Mouse (Mus musculus) liver, adult 2 months (tissue): ENCODE measurements around the gene Ctc1. TPM values are rescaled to one million over a fixed set of nuclear protein-coding genes. Genes with fewer than 3 reads are reported as not detected.

Experiments
- DNase-seq: peaks from one replicate; pipeline ENCODE4 v3.0.0-alpha.2; 2011; ENCODE audit warnings: low read depth, low spot score; ENCODE audit errors: extremely low read depth
- H3K27ac ChIP-seq: fragments of 200-500 bp; replicated peaks from 2 replicates; pipeline ENCODE4 v1.5.1; 2012; ENCODE audit warnings: low read depth, mild to moderate bottlenecking, control low read depth, inconsistent platforms, low read length; ENCODE audit not compliant: insufficient read depth
- H3K27me3 ChIP-seq: fragments of 200-500 bp; 2 replicates; pipeline ENCODE4 v1.6.1; 2012; ENCODE audit warnings: mild to moderate bottlenecking, moderate library complexity, low read length, inconsistent platforms; ENCODE audit not compliant: control insufficient read depth, insufficient read depth
- H3K36me3 ChIP-seq: fragments of 200-500 bp; 2 replicates; pipeline ENCODE4 v1.6.1; 2012; ENCODE audit warnings: low read length, inconsistent platforms; ENCODE audit not compliant: control insufficient read depth, insufficient read depth
- H3K4me1 ChIP-seq: fragments of 200-500 bp; 2 replicates; pipeline ENCODE4 v1.6.1; 2011; ENCODE audit warnings: low read length; ENCODE audit not compliant: control insufficient read depth, insufficient read depth
- H3K4me3 ChIP-seq: fragments of 200-500 bp; 2 replicates; pipeline ENCODE4 v1.5.1; 2011; ENCODE audit warnings: low read depth, mild to moderate bottlenecking, control low read depth, low read length, moderate library complexity; ENCODE audit not compliant: insufficient read depth
- H3K79me2 ChIP-seq: fragments of 200-500 bp; 2 replicates; pipeline ENCODE4 v1.6.1; 2012; ENCODE audit warnings: inconsistent platforms, mild to moderate bottlenecking, low read length, moderate library complexity; ENCODE audit not compliant: control insufficient read depth, insufficient read depth
- H3K9ac ChIP-seq: fragments of 200-500 bp; 2 replicates; pipeline ENCODE4 v1.6.1; 2012; ENCODE audit warnings: low read depth, mild to moderate bottlenecking, control low read depth, inconsistent platforms, low read length
- CTCF ChIP-seq: fragments of 200-500 bp; IDR thresholded peaks from 2 replicates; pipeline ENCODE4 v1.5.1; 2011; ENCODE audit warnings: low read depth, low read length, control low read depth
- POLR2A ChIP-seq: fragments of 200-500 bp; IDR thresholded peaks from 2 replicates; pipeline ENCODE4 v1.6.1; 2011; ENCODE audit warnings: low read length, control low read depth; ENCODE audit not compliant: insufficient read depth; ENCODE audit errors: extremely low read depth
- WGBS: fragments of 180-500 bp; shearing (Covaris S2); methylation state at CpG from one replicate; pipeline ENCODE4 v1.1.7; 2018; 5-methylcytosine and 5-hydroxymethylcytosine counted together
- polyA plus RNA-seq: library from polyadenylated mRNA; depleted of rRNA; stranded (reverse); fragments of >200 nt; gene quantifications from 2 replicates; pipeline ENCODE4 v1.2.3, GENCODE M21; 2012
- total RNA-seq: library from RNA; depleted of rRNA; stranded (reverse); fragments of >200 nt; gene quantifications from 2 replicates; pipeline ENCODE4 v1.2.3, GENCODE M21; 2014

Ctc1 gene
- total and polyA plus RNA-seq, 2 experiments: 2.6 to 12.5 TPM

- Histone ChIP-seq H3K27ac (peak overlapping the region; percentile 36), H3K9ac (peak overlapping the region; percentile 47), H3K27me3 (no peaks in the 10 kb centered on the region), H3K79me2 (no peaks in the 10 kb centered on the region), H3K36me3 (no peaks in the 10 kb centered on the region), H3K4me1 (peaks cover 24% of the 10 kb centered on the region), H3K4me3 (peak overlapping the region; percentile 47)
- WGBS: 1% methylated on average over 34 of the region's 34 CpGs
- DNase-seq: peak; percentile 83
- no peak for TF ChIP-seq POLR2A
- TF ChIP-seq CTCF: no peak
Observed at GRCm38 (mm10) chr11:69037231-69038061, 21.7 kb downstream of the Ctc1 start.

GRCm38 (mm10) chr11:69038173-69038572 is 22.5 kb downstream of the Ctc1 start:
- Histone ChIP-seq H3K4me1 (peaks cover 24% of the 10 kb centered on the region), H3K79me2 (no peaks in the 10 kb centered on the region), H3K27me3 (no peaks in the 10 kb centered on the region), H3K36me3 (no peaks in the 10 kb centered on the region), H3K27ac (no peak overlapping the region), H3K9ac (no peak overlapping the region), H3K4me3 (no peak overlapping the region)
- DNase-seq: no peak
- TF ChIP-seq POLR2A: no peak
- no peak for TF ChIP-seq CTCF
- WGBS: 82% methylated on average over 5 of the region's 5 CpGs

- Histone ChIP-seq H3K9ac (peak within 1 kb of the TSS; percentile 50), H3K27ac (no peak within 1 kb of the TSS), H3K4me1 (peaks cover 2% of the 10 kb centered on the region), H3K27me3 (no peaks in the 10 kb centered on the region), H3K79me2 (no peaks in the 10 kb centered on the region), H3K36me3 (no peaks in the 10 kb centered on the region), H3K4me3 (peak within 1 kb of the TSS; percentile 72)
- TF ChIP-seq POLR2A (no peak), CTCF (no peak)
- peak; percentile 75 for DNase-seq
- WGBS: under 1% methylated on average over 54 of the region's 54 CpGs
Observed at GRCm38 (mm10) chr11:69045531-69046394, 30.1 kb downstream of the Ctc1 start, which contains the start of gene Aurkb. Gene Aurkb, plus strand, starts transcription at chr11:69045647.

- Histone ChIP-seq H3K4me3 (no peak overlapping the region), H3K27ac (no peak overlapping the region), H3K27me3 (no peaks in the 10 kb centered on the region), H3K79me2 (no peaks in the 10 kb centered on the region), H3K36me3 (no peaks in the 10 kb centered on the region), H3K9ac (no peak overlapping the region), H3K4me1 (peaks cover 2% of the 10 kb centered on the region)
- TF ChIP-seq POLR2A (no peak), CTCF (no peak)
- 18% methylated on average over 9 of the region's 9 CpGs for whole genome bisulfite sequencing
- no peak for DNase-seq
Observed at GRCm38 (mm10) chr11:69046395-69046774, 30.7 kb downstream of the Ctc1 start.

- Histone ChIP-seq H3K27ac (no peak overlapping the region), H3K4me3 (no peak overlapping the region), H3K79me2 (no peaks in the 10 kb centered on the region), H3K36me3 (no peaks in the 10 kb centered on the region), H3K9ac (no peak overlapping the region), H3K27me3 (no peaks in the 10 kb centered on the region), H3K4me1 (peaks cover 2% of the 10 kb centered on the region)
- WGBS: 92% methylated on average over 12 of the region's 12 CpGs
- no peak for DNase-seq
- no peak for TF ChIP-seq POLR2A
- no peak for TF ChIP-seq CTCF
Observed at GRCm38 (mm10) chr11:69047592-69047991, 31.9 kb downstream of the Ctc1 start.
